Mouse (Mus musculus): Measurements from ENCODE around the gene Adgrl4.

Adgrl4 gene

GRCm38 (mm10) chr3:151437693-151438092, at the start of gene Adgrl4:
Gene Adgrl4 (plus strand): TSS chr3:151437887.
- DNase-seq (ENCODE audit: extremely low read depth, low read depth, low spot score), result no peak

DNA sequence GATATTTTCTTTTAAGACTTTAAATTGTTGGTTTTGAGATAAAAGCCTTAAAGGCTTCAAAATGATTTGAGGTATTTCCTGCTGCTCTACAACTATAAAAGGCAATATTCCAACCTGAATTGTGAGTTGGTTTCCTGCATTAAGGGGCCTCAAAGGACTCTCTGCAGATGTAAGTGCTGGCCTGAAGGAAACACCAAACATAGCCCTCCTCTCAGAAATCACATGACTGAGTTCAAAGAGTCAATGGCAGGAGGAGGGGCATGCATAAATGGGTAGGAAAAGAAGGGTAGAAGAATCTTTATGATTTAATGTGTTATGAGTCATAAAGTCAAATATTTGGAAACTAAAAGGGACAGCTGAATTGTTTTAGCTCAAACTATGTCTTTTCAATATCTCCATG, 46.8 kb upstream of the Adgrl4 start:
- DNase-seq (ENCODE audit: extremely low read depth, low read depth, low spot score), result no peak

DNA sequence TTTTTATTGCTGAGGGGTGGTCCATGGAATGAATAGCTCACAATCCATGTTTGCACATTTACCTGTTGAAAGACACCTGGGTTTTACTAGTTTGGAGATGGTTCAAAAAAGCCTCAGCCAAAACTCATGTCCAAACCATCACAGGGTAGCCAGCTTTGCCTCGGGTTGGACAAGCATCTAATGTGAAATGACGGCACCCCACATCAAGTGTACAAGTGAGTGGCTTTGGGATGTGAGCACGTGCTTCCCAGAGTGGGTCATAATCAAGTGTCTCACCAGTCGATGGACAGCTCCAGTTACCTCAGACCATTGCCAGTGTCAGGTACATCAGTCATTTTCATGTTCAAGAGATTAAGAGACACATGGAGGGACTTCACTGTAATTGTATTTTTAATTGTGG, 44.8 kb upstream of the Adgrl4 start:
- DNase-seq (ENCODE audit: extremely low read depth, low read depth, low spot score), result no peak

GRCm38 (mm10) chr3:151393330-151393729, 44.4 kb upstream of the Adgrl4 start:
- DNase-seq (ENCODE audit: extremely low read depth, low read depth, low spot score), result no peak

DNA sequence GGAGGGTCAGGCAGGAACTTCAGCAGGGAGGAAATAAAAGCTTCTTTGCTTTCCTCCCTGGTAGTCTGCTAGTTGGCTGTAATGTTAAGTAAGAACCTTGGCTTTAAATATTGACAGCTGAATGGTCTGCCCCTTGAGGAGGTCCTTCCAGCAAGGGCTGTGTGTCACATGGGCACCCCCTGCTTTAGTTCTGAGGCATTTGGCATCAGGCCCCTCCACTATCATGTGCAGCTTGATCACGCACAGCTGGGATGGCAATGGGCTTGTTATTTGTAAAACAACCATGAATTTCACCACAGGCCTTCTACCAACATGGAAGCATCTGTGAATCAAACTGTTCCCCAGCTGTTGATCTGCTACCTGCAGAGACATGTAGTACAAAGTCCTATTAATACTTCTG, 38.4 kb upstream of the Adgrl4 start:
- no peak for DNase-seq (ENCODE audit: extremely low read depth, low read depth, low spot score)

DNA sequence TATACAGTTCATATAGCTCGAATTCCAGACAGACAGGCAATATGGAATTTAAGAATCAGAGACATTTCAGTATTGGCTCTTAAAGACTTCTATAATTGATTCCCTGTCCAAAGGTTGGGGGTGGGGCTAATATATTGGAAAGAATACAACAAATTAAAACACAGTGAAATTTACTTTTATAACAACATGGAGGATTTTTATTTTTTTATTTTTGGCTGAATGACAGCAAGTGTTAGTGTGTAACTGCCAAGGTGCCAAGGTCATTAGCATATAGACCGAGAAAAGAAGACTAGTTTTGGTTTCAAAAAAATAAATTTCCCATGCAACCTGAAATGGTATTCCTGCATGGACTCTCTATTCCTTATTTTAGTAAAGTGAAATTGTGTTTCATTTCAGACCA, 26.7 kb upstream of the Adgrl4 start:
- DNase-seq (ENCODE audit: extremely low read depth, low read depth, low spot score), result no peak

DNA sequence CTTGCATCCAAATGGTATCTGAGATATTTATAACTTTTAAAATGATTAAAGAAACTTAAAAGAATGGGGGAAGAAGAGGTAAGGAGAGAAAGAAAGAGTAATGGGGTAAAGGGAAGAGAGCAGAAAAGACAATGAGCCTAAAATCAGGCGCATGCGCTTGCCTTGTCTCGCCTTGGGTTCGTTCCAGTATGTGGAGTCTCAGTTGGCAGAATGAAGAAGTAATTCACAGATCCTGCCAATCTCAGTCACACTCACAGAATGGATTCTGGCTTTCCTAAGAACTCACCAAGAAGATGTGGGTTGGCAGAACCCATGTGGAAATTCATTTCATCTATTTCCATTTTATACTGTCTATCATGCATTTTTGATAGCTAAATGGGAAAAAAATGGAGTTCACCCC, 26.2 kb upstream of the Adgrl4 start:
- no peak for DNase-seq (ENCODE audit: extremely low read depth, low read depth, low spot score)

DNA sequence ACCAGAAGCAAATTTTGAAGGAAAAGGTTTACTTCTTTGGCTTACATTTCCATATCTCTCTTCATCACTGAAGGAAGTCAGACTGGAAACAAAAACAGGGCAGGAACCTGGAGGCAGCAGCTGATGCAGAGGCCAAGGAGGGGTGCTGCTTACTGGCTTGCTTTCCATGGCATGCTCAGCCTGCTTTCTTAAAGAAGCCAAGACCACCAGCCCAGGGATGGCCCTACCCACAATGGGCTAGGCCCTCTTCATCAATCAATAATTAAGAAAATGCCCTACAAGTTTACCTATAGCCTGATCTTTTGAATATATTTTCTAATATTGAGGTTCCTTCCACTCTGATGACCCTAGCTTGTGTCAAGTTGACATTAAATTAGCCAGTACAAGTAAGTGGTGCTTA, 20.8 kb upstream of the Adgrl4 start:
- DNase-seq (ENCODE audit: extremely low read depth, low read depth, low spot score), result no peak

GRCm38 (mm10) chr3:151417688-151418572, 19.8 kb upstream of the Adgrl4 start:
- no peak for DNase-seq (ENCODE audit: extremely low read depth, low read depth, low spot score)

DNA sequence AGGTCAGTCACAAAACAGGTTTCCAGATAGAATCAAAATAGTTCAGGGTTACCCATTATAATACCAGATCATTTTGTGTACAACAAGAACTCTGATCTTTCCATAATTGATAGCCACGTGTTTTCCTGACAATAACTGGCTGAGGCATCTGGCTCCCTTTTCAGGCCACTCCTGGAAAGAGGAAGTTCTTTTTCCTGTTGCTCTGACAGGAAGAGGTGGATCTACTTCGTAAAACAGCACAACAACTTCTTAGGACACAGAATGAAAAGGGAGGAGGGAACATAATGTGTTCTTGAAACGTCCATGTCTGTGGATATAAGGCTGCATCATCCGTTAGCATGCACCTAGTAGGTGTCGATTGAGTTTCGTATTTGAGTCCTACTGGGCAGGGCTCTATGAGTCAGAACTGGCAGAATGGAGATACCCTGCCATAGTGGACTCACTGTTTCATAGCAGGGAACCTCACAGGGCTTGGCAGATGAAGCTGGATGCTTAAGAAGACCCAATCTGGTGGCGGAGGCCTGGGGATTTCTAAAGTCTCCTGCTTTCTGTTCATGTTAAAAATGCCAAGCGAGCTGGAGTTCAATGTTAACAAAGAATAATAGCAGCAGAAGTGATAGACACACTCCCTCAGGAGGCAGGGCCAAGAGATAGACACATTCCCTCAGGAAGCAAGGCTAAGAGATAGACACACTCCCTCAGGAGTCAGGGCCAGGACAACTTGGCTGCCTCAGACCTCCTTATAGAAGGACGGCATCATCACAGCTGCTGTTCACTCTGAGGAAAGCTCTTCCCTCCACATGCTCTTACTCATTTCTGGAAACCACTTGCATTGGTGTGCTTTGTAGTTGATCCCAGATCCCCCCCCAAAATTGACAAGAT, 13.1 kb upstream of the Adgrl4 start:
- no peak for DNase-seq (ENCODE audit: extremely low read depth, low read depth, low spot score)

GRCm38 (mm10) chr3:151430106-151430505, 7.6 kb upstream of the Adgrl4 start:
- DNase-seq (ENCODE audit: extremely low read depth, low read depth, low spot score), result no peak

DNA sequence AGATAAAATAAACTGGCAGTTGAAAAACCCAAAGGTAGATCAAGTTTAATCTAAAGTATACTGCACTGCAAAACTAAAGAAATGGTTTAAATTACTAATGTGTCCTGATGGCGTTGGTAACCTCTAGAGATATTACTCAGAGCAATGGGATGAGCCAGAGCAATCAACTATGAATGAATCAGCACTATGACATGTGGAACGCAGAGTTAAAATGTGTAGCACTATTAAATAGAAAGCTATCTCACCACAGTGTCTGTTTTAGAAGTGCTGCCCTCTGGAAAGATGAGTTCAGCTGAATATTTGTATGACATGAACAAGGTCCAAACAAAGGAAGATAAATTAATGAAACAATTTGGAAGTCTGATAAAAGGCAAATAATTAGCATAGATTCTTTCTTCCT, 6.2 kb upstream of the Adgrl4 start:
- no peak for DNase-seq (ENCODE audit: extremely low read depth, low read depth, low spot score)

DNA sequence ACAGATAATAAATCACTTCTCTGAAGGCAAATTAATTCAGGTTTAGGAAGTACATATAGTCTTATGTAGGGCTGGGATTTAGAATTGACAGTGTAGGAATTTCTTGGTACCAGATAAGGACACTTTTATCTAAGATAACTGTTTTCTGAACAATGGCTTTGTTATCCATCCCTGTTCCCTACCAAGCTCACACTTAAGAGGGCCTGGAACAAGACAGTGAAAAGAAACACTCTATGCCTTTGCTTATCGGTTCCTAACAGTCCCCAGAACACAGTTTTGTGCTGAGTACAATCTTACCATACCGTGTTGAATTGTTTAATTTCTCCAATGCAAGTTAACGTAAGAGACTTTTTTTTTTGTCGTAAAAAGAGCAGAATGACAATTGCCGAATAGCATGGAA, 677 bp downstream of the Adgrl4 start:
- no peak for DNase-seq (ENCODE audit: extremely low read depth, low read depth, low spot score)

DNA sequence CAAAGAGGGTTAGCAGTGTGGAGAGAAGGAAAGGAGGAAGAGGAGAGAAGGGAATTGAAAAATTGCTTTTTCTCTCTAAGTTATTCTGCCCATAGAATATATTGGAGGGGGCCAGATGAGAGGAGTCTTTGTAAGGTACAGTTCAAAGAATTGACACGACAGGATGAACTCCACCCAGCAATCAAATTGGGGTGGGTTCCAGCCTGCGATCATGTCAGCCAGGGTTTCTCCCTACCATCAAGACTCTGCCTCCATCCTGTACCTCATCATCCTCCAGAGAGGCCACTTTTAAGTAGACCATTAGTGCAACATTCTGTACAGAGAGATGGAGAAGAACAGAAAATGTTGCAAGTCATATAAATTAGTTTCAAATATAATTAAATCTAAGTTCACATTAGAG, 2.3 kb downstream of the Adgrl4 start:
- DNase-seq (ENCODE audit: extremely low read depth, low read depth, low spot score), result no peak

GRCm38 (mm10) chr3:151442026-151442425, 4.3 kb downstream of the Adgrl4 start:
- DNase-seq (ENCODE audit: extremely low read depth, low read depth, low spot score), result no peak

DNA sequence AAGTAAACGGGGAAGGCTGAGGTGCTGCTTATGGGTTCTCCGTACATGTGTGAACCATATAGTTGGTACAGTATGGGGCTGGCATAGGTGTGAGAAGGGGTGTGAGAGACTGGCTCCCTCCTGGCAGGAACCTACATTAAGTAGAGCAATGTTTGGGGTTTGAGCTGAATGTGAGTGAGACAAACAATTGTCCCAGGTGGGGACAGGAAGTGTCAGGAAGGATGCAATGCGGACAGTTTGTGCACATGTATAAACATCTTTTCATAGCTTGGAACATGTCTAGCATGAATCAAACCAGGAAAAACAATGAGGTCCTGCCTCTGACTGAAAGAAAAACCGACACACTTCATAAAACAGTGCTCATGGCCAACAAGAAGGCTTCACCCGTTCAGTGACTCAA, 5.8 kb downstream of the Adgrl4 start:
- DNase-seq (ENCODE audit: extremely low read depth, low read depth, low spot score), result no peak

DNA sequence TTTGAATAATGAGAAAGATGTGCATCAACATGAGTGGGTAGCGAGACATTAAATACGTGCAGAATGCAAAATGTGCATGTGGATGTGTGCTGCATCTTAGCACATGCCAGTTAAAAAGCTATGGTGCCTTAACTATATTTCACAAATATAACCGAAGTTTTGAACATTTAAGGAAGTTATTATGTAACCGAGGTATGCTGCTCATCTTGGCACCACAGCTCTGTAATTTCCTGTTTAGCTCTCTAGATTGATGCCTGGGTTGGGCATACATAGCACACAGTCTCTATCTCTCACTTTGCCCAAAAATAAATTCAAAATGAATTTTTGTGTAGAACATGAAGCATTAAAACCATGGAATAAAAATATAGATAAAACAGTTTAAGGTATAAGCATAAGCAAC, 6.6 kb downstream of the Adgrl4 start:
- no peak for DNase-seq (ENCODE audit: extremely low read depth, low read depth, low spot score)

- no peak for DNase-seq (ENCODE audit: extremely low read depth, low read depth, low spot score)
Measured at GRCm38 (mm10) chr3:151445936-151446335, 8.2 kb downstream of the Adgrl4 start.

DNA sequence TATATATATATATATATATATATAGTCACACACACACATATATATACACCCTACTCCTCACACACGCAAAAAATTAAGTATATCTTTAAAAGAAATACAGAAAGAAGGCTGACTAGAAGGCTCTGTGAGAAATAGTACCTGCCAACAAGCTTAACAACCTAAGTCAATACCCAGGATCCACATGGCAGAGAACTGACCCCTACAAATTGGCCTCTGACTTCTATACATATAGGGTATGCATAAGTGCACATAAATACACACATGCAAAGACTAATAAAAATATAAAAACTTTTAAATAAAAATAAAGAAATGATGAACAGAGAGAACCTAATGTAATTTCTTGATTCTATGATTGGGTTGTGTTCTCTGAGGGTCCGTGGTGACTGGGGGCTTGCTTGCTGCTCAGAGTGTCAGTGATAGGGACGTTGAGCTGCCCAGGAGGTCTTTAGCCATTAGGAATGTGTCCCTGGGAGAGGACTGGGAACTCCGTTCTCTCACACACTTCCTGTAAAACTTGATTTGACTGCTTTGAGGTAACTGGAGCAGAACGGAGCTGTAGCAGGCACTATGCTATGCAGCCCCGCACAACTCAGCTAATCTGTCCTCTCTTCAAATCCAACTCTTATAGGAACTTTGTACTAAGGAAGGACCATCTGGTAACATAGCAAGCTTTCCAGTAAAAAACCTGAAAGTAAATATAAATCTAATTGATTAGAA, 17.5 kb downstream of the Adgrl4 start:
- no peak for DNase-seq (ENCODE audit: extremely low read depth, low read depth, low spot score)

DNA sequence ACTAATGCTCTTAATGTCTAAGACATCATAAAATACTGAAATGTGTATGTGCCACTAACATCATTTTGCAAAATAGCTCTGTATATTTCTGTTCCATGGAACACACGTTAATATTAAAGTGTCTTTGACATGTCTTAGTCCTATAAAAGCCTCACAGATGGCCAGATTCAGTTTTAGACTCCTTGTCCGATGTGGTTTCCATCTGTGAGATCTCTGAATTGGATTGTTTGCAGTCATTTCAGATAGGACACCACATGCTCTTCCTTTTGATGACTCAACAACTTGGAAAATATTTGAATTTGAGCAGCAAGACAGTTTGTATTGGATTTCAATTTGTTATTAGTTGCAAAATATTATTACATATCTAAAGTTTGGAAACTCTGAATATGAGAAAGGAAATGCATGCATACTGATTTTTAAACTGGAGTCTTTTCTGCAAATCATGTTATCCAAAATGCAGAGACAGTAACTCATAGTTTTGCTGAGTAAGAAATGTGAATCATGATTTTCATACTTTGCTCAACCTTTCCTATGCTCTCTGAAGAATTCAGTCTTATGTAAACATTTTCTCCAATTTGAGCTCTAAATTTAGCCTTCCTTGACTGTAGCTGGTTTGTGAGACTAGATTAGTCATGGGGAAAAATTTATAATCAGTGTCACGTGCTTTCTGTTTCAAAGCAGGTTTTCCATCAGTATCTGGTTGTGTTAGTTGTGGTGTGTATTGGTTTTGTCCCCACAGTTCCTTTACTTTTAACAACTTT, 21.9 kb downstream of the Adgrl4 start:
- no peak for DNase-seq (ENCODE audit: extremely low read depth, low read depth, low spot score)

GRCm38 (mm10) chr3:151465215-151465614, 27.5 kb downstream of the Adgrl4 start:
- DNase-seq (ENCODE audit: extremely low read depth, low read depth, low spot score), result no peak
